Mouse (Mus musculus): ENCODE data around the gene Asdurf.

Asdurf gene

DNA sequence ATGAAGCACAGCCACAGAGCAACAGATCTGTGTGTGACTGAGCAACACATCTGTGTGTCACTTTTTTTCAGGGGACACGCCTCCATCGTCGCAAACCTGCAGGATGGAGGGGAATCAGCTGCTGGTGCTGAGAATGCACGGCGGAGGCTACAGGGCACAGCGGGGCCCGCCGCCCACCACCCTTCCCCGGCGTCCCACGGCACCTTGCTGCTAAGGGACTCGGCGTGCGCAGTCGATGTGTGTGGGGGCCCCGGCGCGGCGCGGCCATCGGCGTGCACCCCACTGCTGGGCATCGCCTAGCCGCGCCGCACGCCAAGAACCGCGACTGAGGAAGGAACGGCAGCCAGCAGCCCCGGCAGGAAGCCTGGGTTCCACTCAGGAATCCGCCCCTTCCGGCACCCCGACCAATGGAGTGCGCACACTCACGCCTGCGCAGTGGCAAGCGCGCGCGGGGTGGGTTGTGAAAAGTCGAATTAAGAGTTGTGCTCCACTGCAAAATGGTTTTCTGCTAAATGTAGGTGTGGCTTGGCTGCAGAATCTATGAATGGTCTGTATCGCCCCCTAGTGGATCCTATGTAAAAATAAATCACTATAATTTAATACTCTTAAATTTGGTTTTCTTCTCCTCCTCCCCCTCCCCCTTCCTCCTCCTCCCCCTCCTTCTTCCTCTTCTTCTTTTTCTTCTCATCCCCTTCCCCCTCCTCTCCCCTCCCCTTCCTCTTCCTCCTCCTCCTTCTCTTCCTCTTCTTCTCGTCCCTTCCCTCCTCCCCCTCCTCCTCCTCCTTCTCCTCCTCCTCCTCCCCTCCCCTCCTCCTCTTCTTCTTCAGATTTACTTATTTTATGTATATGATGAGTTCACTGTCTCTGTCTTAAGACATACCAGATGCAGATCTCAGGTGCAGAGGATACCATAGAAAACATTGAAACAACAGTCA, at the start of gene Asdurf, which contains the start of the genes Gm28551 and Asnsd1:
Gene Asdurf (minus strand): TSS at position 293 of the 935 bp plus-strand sequence.
Gene Gm28551 (minus strand): TSS at position 341 of the 935 bp plus-strand sequence.
Gene Asnsd1 (minus strand): TSS at position 426 of the 935 bp plus-strand sequence.
- WGBS, result under 1% methylated on average over 44 of the region's 44 CpGs

DNA sequence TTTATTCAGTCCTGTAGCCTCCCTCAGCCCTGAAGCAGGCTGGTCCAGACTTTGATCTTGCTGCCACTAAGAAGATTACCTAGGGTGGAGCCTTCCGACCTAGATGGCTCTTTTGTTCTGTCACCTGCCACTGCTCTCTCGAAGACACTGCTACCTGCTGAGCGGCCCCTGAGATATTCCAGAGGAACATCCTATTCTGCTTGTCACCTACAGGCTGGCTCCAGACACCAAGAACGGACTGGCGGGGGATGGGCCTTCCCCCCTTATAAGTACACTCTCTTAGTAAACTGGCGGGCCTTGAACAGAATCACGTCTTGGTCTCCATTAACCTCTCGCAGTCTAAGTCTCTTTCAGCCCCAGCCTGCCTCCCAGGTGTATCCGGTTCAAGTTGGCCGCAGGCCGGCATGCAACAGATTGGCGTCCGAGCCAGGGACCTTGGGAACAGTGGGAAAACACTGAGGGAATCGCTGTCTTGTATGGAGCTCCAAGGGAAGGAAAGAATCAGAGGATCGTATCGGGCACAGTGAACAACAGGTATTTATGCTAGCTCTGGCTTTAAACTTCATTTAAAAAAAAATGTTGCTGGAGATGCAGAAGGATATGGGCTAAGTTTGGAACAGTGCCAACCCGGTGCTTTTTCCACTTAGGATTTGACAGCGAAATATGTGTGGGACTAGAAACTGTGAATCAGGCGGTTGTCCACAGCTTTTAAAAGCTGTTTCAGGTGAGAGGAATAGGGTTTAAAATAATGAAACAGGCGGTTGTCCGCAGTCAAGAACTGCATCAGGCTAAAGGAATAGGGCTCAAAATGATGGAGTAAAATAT, 41.7 kb upstream of the Asdurf start:
- WGBS, result 25% methylated on average over 21 of the region's 21 CpGs

DNA sequence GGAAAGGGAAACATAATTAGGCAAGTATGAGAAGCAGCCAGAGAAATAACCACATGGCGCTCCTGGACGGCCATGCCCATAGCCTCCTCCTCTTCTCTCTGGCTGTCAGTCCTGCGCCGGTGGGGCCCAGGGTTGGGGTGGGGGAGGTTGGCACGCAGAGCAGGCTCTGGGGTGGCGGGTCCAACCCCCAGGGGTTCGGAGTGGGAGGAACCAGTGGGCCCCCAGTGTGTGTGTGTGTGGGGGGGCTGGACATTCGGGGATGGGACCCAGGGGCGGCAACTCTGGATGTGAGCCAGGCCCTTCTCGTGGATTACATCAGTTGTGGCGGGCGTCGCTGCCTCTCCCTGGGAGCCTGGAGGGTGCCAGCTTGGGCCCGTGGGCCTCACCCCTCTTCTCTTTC, 36.3 kb upstream of the Asdurf start:
- WGBS, result 88% methylated on average over 11 of the region's 14 CpGs

- WGBS, result 53% methylated on average over 6 of the region's 6 CpGs
Measured at GRCm38 (mm10) chr1:53384085-53384688, 31.8 kb upstream of the Asdurf start.

GRCm38 (mm10) chr1:53377731-53378130, 25.3 kb upstream of the Asdurf start:
- 84% methylated on average over 3 of the region's 3 CpGs for WGBS

DNA sequence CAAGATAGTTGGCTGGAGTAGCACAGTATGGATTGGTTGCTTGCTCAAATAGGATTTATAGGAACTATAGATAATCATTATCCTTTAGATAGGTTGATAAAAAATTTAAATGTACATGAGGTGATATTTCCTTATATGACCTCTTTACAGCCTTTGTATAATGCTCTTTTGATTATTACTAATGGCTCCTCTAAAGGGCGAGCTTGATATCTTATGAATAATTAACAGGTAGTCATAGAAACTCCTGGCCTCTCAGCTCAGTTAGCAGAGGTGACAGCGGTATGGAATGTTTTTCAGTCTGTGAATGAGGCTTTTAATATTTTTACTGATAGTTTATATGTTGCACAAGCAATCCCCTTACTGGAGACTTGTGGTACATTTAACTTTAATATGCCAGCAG, 23.5 kb upstream of the Asdurf start:
- WGBS, result 91% methylated on average over 2 of the region's 2 CpGs

GRCm38 (mm10) chr1:53341071-53341470, 11.3 kb downstream of the Asdurf start:
- WGBS, result 96% methylated on average over 2 of the region's 2 CpGs

- 71% methylated on average over 2 of the region's 2 CpGs for WGBS
Measured at GRCm38 (mm10) chr1:53337403-53337802, 15.0 kb downstream of the Asdurf start.

DNA sequence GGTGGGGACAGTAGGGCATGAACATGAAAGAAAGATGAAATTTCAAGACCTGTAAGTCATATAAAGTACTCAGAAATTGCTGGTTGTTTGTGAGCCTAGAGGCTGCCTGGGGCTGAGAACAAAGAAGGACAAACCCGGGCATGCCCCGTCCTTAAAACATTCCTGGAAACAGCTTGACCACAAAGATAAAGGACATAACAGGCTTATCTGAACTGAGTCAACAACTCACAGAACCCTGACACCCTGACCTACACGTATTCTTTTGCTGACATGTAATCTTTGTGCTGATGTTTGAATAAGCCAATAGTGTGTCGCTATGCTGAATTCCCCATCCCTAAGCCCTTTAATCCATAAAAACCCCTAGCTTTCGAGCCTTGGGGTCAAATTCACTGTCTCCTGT, 18.9 kb downstream of the Asdurf start:
- WGBS, result 79% methylated on average over 5 of the region's 5 CpGs

GRCm38 (mm10) chr1:53324827-53325494, 27.5 kb downstream of the Asdurf start:
- 91% methylated on average over 5 of the region's 5 CpGs for WGBS

DNA sequence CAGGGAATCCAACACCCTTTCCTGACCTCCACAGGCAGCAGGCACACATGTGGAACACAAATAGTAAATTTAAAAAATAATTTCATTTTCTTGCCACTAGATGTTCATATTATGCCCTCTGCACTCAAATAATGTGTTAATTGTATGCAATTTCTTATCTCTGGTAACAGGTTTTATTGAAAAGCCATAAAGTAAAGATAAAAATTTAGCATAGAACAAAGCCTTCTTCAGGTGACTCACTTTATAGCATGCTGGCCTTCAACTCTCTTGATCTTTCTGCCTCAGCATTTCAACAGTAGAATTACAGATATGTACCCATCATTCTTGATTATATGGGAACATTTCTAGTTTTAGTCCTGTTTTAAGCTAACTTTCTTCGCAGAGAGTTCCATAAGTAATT, 28.1 kb downstream of the Asdurf start:
- 89% methylated on average over 1 of the region's 1 CpGs for WGBS

DNA sequence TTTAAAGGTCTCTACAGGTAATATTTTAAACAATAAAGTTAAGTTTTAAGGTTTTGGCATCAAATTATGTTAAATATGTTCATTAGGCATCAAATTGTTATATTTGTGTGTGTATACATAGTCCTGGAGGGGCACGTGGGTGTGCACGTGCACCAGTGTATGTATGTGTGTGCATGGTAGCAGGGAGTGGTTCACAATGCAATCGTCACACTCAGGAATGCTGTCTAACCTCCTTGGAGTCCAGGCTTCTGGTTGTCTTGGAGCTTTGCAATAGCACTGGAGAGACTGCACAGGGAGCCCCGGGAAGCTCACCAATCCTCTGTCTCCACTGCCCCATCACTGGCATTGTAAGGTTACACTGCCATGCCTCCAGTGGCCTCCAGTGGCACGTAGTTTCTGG, 29.2 kb downstream of the Asdurf start:
- WGBS, result 98% methylated on average over 5 of the region's 5 CpGs

- 94% methylated on average over 4 of the region's 4 CpGs for WGBS
Measured at GRCm38 (mm10) chr1:53321662-53322344, 30.6 kb downstream of the Asdurf start.

GRCm38 (mm10) chr1:53312989-53313967, 39.1 kb downstream of the Asdurf start, which contains the start of gene Osgepl1:
Osgepl1 (plus strand) TSS chr1:53313624.
- WGBS, result 2% methylated on average over 27 of the region's 27 CpGs

DNA sequence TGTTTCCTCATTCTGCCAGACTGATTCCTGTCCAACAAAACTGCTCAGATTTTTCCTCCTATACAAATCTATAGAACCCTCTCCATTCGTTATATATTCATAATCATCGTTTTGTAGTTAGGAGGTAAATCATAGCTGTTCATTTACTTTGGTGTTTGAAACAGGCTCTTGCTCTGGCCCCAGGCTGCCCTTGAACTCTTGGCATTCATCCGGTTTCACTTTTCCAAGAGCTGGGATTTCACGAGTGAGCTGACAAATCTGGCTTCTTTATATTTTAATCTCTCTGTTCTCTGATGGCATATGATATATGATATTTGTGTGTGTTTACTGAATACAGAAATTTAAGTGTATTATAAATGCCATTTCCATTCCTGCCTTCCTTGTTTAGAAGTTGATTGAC, 51.9 kb downstream of the Asdurf start:
- 87% methylated on average over 4 of the region's 4 CpGs for WGBS

Data from cerebral cortex, adult 2 months (tissue).